Mouse (Mus musculus) midbrain, embryonic 10.5 days (tissue): ENCODE measurements around the gene Etnk2. TPM values are rescaled to one million over a fixed set of nuclear protein-coding genes. Genes with fewer than 3 reads are reported as not detected.
"Not testable (repeated sequence)": the region's sequence is repeated elsewhere in the genome, so short reads cannot be mapped to it uniquely, and the experiment has no call there.

Experiments used
- DNase-seq: peaks from one replicate; pipeline ENCODE4 v3.0.0-alpha.2; 2017; ENCODE audit warnings: low spot score
- H3K27ac ChIP-seq: fragments of 300-500 bp; sonication (generic); replicated peaks from 2 replicates; pipeline ENCODE4 v1.5.1; 2016; ENCODE audit warnings: mild to moderate bottlenecking
- H3K27me3 ChIP-seq: fragments of 300-500 bp; sonication (generic); 2 replicates; pipeline ENCODE4 v1.6.1; 2016; ENCODE audit warnings: low read depth, mild to moderate bottlenecking; ENCODE audit not compliant: poor library complexity, severe bottlenecking
- H3K36me3 ChIP-seq: fragments of 300-500 bp; sonication (generic); 2 replicates; pipeline ENCODE4 v1.6.1; 2016; ENCODE audit warnings: mild to moderate bottlenecking, moderate library complexity
- H3K4me1 ChIP-seq: fragments of 300-500 bp; sonication (generic); 2 replicates; pipeline ENCODE4 v1.6.1; 2016
- H3K4me3 ChIP-seq: fragments of 300-500 bp; sonication (generic); 2 replicates; pipeline ENCODE4 v1.5.1; 2016; ENCODE audit warnings: mild to moderate bottlenecking, moderate library complexity
- H3K9me3 ChIP-seq: fragments of 300-500 bp; sonication (generic); replicated peaks from 2 replicates; pipeline ENCODE4 v1.6.1; 2016; ENCODE audit warnings: mild to moderate bottlenecking
- WGBS: fragments of 180-500 bp; shearing (Covaris S2); methylation state at CpG from one replicate; pipeline ENCODE4 v1.1.7; 2016; 5-methylcytosine and 5-hydroxymethylcytosine counted together
- polyA plus RNA-seq: library from polyadenylated mRNA; unstranded; fragments of >200 nt; fragmentation: Nextera tagmentation; extraction: Ambion mirVana; gene quantifications from 2 replicates; pipeline ENCODE4 v1.2.1, GENCODE M21; 2016

Etnk2 gene
- polyA plus RNA-seq, 1 experiment from 2014 or later: 3.9 TPM

GRCm38 (mm10) chr1:133331142-133331541 lies 32.2 kb upstream of the Etnk2 start:
- H3K4me3 ChIP-seq: no peak overlapping the region
- peaks cover 64% of the 10 kb centered on the region for H3K27me3 ChIP-seq
- peak overlapping the region; percentile 23; the same call in 1 of the 2 replicates for H3K27ac ChIP-seq
- no peaks in the 10 kb centered on the region for H3K36me3 ChIP-seq
- no peak for DNase-seq
- WGBS: 46% methylated on average over 3 of the region's 3 CpGs
- peaks cover 34% of the 10 kb centered on the region for H3K4me1 ChIP-seq
- H3K9me3 ChIP-seq: no peaks in the 10 kb centered on the region; the same call in 1 of the 2 replicates

- Histone ChIP-seq H3K4me3 (no peak overlapping the region), H3K9me3 (no peaks in the 10 kb centered on the region; the same call in 1 of the 2 replicates), H3K27ac (no peak overlapping the region), H3K4me1 (peaks cover 34% of the 10 kb centered on the region), H3K27me3 (peaks cover 52% of the 10 kb centered on the region), H3K36me3 (no peaks in the 10 kb centered on the region)
- no peak for DNase-seq
- WGBS: 86% methylated on average over 11 of the region's 11 CpGs
These were observed 30.5 kb upstream of the Etnk2 start for GRCm38 (mm10) chr1:133332656-133333430.

DNA sequence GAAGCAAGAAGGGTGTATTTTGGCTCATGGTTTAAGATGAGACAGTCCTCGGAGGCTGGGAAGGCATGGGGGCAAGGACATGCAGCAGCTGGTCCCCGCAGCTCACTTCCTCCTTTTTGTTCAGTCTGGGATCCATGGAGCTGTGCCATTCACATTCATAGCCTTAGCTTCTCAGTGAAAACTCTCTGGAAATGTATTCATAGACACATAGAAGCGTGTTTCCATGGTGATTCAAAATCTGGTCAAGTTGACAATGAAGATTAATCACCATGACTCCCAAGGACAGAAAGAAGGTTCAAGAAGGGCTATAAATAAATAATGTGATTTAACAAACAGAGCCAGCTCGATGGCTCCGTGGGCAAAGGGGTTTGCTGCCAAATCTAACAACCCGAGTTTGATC lies 29.4 kb upstream of the Etnk2 start:
- Histone ChIP-seq H3K4me1 (peaks cover 24% of the 10 kb centered on the region), H3K27ac (no peak overlapping the region), H3K27me3 (peaks cover 41% of the 10 kb centered on the region), H3K9me3 (no peaks in the 10 kb centered on the region; the same call in 1 of the 2 replicates), H3K36me3 (no peaks in the 10 kb centered on the region), H3K4me3 (no peak overlapping the region)
- DNase-seq: no peak
- 65% methylated on average over 6 of the region's 6 CpGs for WGBS

- not testable (repeated sequence) for H3K4me1 ChIP-seq, H3K9me3 ChIP-seq, DNase-seq, H3K36me3 ChIP-seq, H3K27me3 ChIP-seq, H3K27ac ChIP-seq, H3K4me3 ChIP-seq
- 78% methylated on average over 1 of the region's 1 CpGs for WGBS
These were observed 23.0 kb upstream of the Etnk2 start for GRCm38 (mm10) chr1:133340403-133340802.

GRCm38 (mm10) chr1:133344357-133344756 lies 19.0 kb upstream of the Etnk2 start:
- WGBS: 90% methylated on average over 2 of the region's 2 CpGs
- H3K4me3 ChIP-seq: no peak overlapping the region

GRCm38 (mm10) chr1:133346531-133346930 lies 16.8 kb upstream of the Etnk2 start:
- WGBS: 87% methylated on average over 9 of the region's 9 CpGs
- no peak for DNase-seq

More at GRCm38 (mm10) chr1:133344357-133344756, 19.0 kb upstream of the Etnk2 start:
- Histone ChIP-seq H3K27me3 (no peaks in the 10 kb centered on the region; the same call in 1 of the 2 replicates), H3K4me1 (no peaks in the 10 kb centered on the region), H3K36me3 (no peaks in the 10 kb centered on the region), H3K27ac (no peak overlapping the region), H3K9me3 (no peaks in the 10 kb centered on the region)
- DNase-seq: no peak

DNA sequence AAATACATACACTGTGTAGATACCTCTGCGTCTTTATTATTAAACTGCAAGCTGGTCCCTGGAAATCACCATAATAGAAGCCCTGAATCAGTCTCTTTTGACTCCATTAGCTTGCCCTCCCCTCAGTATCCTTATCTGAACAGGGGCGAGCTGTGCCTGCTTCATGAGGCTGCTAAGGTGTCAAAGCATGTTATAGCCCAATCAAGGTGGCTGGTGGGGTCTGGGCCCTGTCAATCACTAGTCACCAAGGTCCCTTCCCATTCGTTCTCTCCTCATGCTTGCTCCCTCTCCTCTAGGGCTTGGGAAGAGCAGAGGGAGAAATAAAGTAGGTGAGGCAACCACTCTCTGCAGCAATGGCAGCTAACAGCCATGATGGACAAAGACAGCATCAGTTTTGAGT lies 16.1 kb upstream of the Etnk2 start:
- Histone ChIP-seq H3K27me3 (peaks cover 2% of the 10 kb centered on the region; the same call in 1 of the 2 replicates), H3K36me3 (no peaks in the 10 kb centered on the region), H3K4me3 (no peak overlapping the region), H3K4me1 (peaks cover 9% of the 10 kb centered on the region), H3K27ac (no peak overlapping the region), H3K9me3 (no peaks in the 10 kb centered on the region)
- 86% methylated on average over 3 of the region's 3 CpGs for WGBS
- no peak for DNase-seq

More at GRCm38 (mm10) chr1:133346531-133346930, 16.8 kb upstream of the Etnk2 start:
- H3K4me1 ChIP-seq: peaks cover 2% of the 10 kb centered on the region
- no peaks in the 10 kb centered on the region; the same call in 1 of the 2 replicates for H3K27me3 ChIP-seq
- no peaks in the 10 kb centered on the region for H3K9me3 ChIP-seq
- H3K27ac ChIP-seq: no peak overlapping the region
- H3K36me3 ChIP-seq: no peaks in the 10 kb centered on the region
- H3K4me3 ChIP-seq: no peak overlapping the region

GRCm38 (mm10) chr1:133347693-133348520 lies 15.5 kb upstream of the Etnk2 start:
- Histone ChIP-seq H3K27ac (no peak overlapping the region), H3K36me3 (no peaks in the 10 kb centered on the region), H3K27me3 (peaks cover 9% of the 10 kb centered on the region; the same call in 1 of the 2 replicates), H3K4me1 (peaks cover 11% of the 10 kb centered on the region), H3K4me3 (no peak overlapping the region), H3K9me3 (no peaks in the 10 kb centered on the region)
- DNase-seq: no peak
- 80% methylated on average over 11 of the region's 11 CpGs for WGBS

- no peak for DNase-seq
- no peak within 1 kb of the TSS for H3K4me3 ChIP-seq
- no peaks in the 10 kb centered on the region for H3K9me3 ChIP-seq
- H3K27ac ChIP-seq: no peak within 1 kb of the TSS
- H3K27me3 ChIP-seq: peaks cover 27% of the 10 kb centered on the region
- H3K36me3 ChIP-seq: no peaks in the 10 kb centered on the region
- 96% methylated on average over 1 of the region's 1 CpGs for WGBS
- H3K4me1 ChIP-seq: peaks cover 11% of the 10 kb centered on the region
These were observed 13.2 kb upstream of the Etnk2 start, which contains the start of gene Ren1 for GRCm38 (mm10) chr1:133350210-133350609. TSS of gene Ren1 (plus strand) at chr1:133350510.

DNA sequence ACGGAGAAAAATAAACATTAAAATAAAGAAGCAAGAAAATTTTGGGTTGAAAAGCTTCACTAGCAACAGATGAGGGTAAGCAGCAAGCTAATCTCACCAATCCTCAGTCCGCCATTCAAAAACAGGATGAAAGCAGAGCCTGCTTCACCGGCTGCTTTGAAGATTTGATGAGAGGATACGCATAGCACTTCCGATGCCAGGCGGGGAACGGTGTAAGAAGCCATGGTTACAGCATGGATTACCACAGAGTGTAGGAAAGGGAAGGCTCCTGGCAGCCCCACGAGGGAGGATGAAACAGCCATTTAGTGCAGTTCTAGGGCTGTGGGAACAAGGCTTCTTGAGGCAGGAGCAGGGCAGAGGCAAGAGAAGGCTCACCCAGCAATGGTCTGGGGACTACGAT lies 11.6 kb upstream of the Etnk2 start:
- peaks cover 20% of the 10 kb centered on the region for H3K4me1 ChIP-seq
- H3K27me3 ChIP-seq: peaks cover 42% of the 10 kb centered on the region
- H3K36me3 ChIP-seq: no peaks in the 10 kb centered on the region
- no peak overlapping the region for H3K4me3 ChIP-seq
- no peak overlapping the region for H3K27ac ChIP-seq
- H3K9me3 ChIP-seq: no peaks in the 10 kb centered on the region
- 50% methylated on average over 9 of the region's 9 CpGs for WGBS
- no peak for DNase-seq

DNA sequence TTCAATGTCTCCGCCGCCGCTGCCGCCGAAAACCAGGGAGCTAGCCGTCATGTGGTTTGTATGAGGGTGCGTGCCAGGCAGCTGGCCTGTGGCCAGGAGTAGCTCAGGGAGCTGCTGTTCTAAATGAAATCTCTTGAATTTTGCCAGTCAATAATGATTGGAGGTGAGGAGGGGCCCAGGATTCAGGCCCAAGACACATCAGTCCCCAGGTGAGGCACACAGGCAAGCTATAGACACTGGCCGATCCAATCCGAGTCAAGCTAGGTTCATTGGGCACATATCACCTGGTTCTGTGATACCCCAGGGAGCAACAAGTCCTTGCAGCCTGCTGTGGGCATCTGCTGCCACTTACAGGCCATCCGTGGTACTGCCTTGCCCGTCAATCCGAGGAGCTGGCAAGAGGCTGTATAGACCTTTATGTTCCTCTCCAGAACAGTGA lies 10.0 kb upstream of the Etnk2 start:
- peaks cover 57% of the 10 kb centered on the region for H3K27me3 ChIP-seq
- 58% methylated on average over 12 of the region's 12 CpGs for WGBS

DNA sequence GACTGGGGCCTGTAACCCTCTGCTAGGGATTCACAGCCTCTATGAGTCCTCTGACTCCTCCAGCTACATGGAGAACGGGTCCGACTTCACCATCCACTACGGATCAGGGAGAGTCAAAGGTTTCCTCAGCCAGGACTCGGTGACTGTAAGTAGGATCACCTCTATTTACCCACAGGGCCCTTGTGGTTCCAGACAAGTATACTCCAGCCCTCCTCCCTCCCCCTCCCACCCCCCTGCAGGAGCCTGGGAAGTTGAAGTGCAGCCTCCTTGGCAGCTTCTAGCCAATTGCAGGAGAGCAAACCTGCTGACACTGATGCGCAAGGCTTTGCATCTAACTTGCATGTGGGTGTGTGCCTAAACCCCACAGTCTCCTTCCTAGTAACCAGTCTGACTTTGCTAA lies 7.9 kb upstream of the Etnk2 start:
- H3K27ac ChIP-seq: no peak overlapping the region
- no peaks in the 10 kb centered on the region for H3K9me3 ChIP-seq
- 43% methylated on average over 5 of the region's 5 CpGs for WGBS
- H3K27me3 ChIP-seq: peaks cover 72% of the 10 kb centered on the region
- DNase-seq: no peak
- H3K4me1 ChIP-seq: peaks cover 20% of the 10 kb centered on the region
- no peak overlapping the region for H3K4me3 ChIP-seq
- H3K36me3 ChIP-seq: no peaks in the 10 kb centered on the region

More for the DNA sequence above, 10.0 kb upstream of the Etnk2 start:
- H3K4me3 ChIP-seq: no peak overlapping the region
- H3K27ac ChIP-seq: no peak overlapping the region
- no peaks in the 10 kb centered on the region for H3K9me3 ChIP-seq
- H3K36me3 ChIP-seq: no peaks in the 10 kb centered on the region
- peak; percentile 70 for DNase-seq
- H3K4me1 ChIP-seq: peaks cover 20% of the 10 kb centered on the region
